Mouse (Mus musculus) liver, adult 2 months (tissue): Measurements from ENCODE around the gene Vps13d. TPM values are rescaled to one million over a fixed set of nuclear protein-coding genes. Genes with fewer than 3 reads are reported as not detected.

ENCODE experiments used
- DNase-seq: peaks from one replicate; pipeline ENCODE4 v3.0.0-alpha.2; 2011; ENCODE audit warnings: low read depth, low spot score; ENCODE audit errors: extremely low read depth
- H3K27ac ChIP-seq: fragments of 200-500 bp; replicated peaks from 2 replicates; pipeline ENCODE4 v1.5.1; 2012; ENCODE audit warnings: low read depth, mild to moderate bottlenecking, control low read depth, inconsistent platforms, low read length; ENCODE audit not compliant: insufficient read depth
- H3K27me3 ChIP-seq: fragments of 200-500 bp; 2 replicates; pipeline ENCODE4 v1.6.1; 2012; ENCODE audit warnings: mild to moderate bottlenecking, moderate library complexity, low read length, inconsistent platforms; ENCODE audit not compliant: control insufficient read depth, insufficient read depth
- H3K36me3 ChIP-seq: fragments of 200-500 bp; 2 replicates; pipeline ENCODE4 v1.6.1; 2012; ENCODE audit warnings: low read length, inconsistent platforms; ENCODE audit not compliant: control insufficient read depth, insufficient read depth
- H3K4me1 ChIP-seq: fragments of 200-500 bp; 2 replicates; pipeline ENCODE4 v1.6.1; 2011; ENCODE audit warnings: low read length; ENCODE audit not compliant: control insufficient read depth, insufficient read depth
- H3K4me3 ChIP-seq: fragments of 200-500 bp; 2 replicates; pipeline ENCODE4 v1.5.1; 2011; ENCODE audit warnings: low read depth, mild to moderate bottlenecking, control low read depth, low read length, moderate library complexity; ENCODE audit not compliant: insufficient read depth
- H3K79me2 ChIP-seq: fragments of 200-500 bp; 2 replicates; pipeline ENCODE4 v1.6.1; 2012; ENCODE audit warnings: inconsistent platforms, mild to moderate bottlenecking, low read length, moderate library complexity; ENCODE audit not compliant: control insufficient read depth, insufficient read depth
- H3K9ac ChIP-seq: fragments of 200-500 bp; 2 replicates; pipeline ENCODE4 v1.6.1; 2012; ENCODE audit warnings: low read depth, mild to moderate bottlenecking, control low read depth, inconsistent platforms, low read length
- CTCF ChIP-seq: fragments of 200-500 bp; IDR thresholded peaks from 2 replicates; pipeline ENCODE4 v1.5.1; 2011; ENCODE audit warnings: low read depth, low read length, control low read depth
- POLR2A ChIP-seq: fragments of 200-500 bp; IDR thresholded peaks from 2 replicates; pipeline ENCODE4 v1.6.1; 2011; ENCODE audit warnings: low read length, control low read depth; ENCODE audit not compliant: insufficient read depth; ENCODE audit errors: extremely low read depth
- WGBS: fragments of 180-500 bp; shearing (Covaris S2); methylation state at CpG from one replicate; pipeline ENCODE4 v1.1.7; 2018; 5-methylcytosine and 5-hydroxymethylcytosine counted together
- polyA plus RNA-seq: library from polyadenylated mRNA; depleted of rRNA; stranded (reverse); fragments of >200 nt; gene quantifications from 2 replicates; pipeline ENCODE4 v1.2.3, GENCODE M21; 2012
- total RNA-seq: library from RNA; depleted of rRNA; stranded (reverse); fragments of >200 nt; gene quantifications from 2 replicates; pipeline ENCODE4 v1.2.3, GENCODE M21; 2014

Gene Vps13d
- total and polyA plus RNA-seq, 2 experiments = 11.6 to 32.4 TPM

DNA sequence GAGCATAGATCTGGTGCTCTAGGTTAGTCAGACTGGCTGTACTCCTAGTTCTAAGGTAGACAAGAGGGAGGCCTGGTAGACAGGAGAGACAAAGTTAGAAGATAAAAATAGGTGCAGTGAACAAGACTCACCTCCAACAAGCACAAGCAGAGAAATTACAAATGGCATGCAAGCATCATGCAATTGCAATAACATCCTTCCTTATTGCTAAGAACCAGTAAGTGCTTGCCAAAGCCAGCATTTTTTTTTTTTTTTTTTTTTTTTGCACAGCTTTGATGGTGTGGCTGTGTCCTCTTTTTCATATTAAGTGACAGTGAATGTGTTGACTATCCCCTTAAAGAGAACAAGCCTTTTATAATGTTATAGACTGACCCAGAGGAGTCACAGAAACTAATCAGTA, 91.2 kb downstream of the Vps13d start:
- no peak overlapping the region for H3K27ac ChIP-seq
- no peak for DNase-seq
- TF ChIP-seq POLR2A (no peak), CTCF (no peak)
- H3K27me3 ChIP-seq = no peaks in the 10 kb centered on the region
- H3K4me1 ChIP-seq = no peaks in the 10 kb centered on the region
- peaks cover 3% of the 10 kb centered on the region; the same call in 1 of the 2 replicates for H3K79me2 ChIP-seq
- peaks cover 92% of the 10 kb centered on the region for H3K36me3 ChIP-seq
- no peak overlapping the region for H3K4me3 ChIP-seq
- no peak overlapping the region for H3K9ac ChIP-seq

DNA sequence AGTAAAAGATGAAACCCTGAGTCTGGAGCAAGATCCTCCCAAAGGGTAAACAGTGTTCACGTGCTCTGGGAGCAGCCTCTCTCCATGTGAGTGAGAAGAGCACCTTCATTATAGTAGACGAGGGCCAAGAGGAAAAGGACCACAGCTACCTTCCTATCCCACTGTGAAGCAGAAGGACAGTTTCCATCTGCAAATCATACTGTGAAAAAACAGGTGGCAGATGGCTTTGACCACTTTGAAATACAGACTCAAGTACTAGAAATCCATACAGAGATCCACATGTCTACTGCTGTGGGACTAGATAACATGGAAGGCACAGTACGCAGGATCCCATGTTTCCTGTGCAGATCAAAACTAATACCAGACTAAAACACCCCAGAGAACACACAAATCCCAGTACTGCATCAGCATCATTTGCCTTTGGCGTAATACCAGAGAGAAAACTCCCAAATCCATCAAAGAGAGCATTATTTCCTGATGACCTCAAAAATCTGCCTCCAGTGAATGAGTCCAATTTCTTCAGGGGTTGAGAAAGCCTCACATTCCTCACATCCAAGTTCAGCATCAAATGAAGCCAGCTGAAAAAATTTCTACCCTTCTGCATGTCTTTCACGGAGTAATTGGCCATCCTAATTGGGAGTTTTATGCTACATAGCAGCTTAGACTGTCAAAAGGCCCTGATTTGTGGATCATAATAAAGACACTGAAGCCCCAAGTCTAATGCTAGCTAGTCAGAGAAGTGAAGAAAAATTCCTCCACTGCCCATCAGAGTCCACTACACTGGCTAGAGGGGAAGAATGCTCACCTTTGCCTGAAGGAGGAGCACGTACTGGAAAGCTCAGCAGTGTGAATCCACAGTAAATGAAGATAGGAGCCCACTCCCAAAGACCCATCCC, 92.7 kb downstream of the Vps13d start:
- Histone ChIP-seq H3K36me3 (peaks cover 90% of the 10 kb centered on the region), H3K27ac (no peak overlapping the region), H3K9ac (no peak overlapping the region), H3K4me3 (no peak overlapping the region), H3K4me1 (no peaks in the 10 kb centered on the region; the same call in 1 of the 2 replicates), H3K27me3 (no peaks in the 10 kb centered on the region), H3K79me2 (peaks cover 3% of the 10 kb centered on the region; the same call in 1 of the 2 replicates)
- WGBS = 88% methylated on average over 6 of the region's 6 CpGs
- TF ChIP-seq POLR2A (no peak), CTCF (no peak)
- no peak for DNase-seq

DNA sequence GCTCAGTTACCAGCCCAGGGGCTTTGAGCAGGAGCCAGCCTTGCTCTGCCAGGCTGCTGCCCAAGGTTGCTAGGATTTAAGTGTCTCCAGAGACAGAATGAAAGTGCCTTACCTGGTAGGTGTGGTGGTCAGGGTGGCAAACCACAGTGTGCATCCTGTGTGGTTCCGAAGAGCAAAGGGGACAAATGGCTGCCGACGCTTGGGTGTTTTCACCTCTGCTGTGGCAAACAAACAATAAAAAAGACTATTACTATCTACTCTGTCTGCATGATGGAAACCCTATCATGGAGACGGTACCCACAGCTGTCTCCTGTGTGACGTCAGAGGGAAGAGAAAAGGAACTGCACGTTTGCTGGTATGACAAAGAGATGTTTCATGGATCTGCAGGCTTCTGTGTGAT, 95.0 kb downstream of the Vps13d start:
- H3K9ac ChIP-seq = no peak overlapping the region
- 94% methylated on average over 6 of the region's 6 CpGs for WGBS
- H3K27ac ChIP-seq = no peak overlapping the region
- no peak overlapping the region for H3K4me3 ChIP-seq
- H3K79me2 ChIP-seq = 0 out of 2 replicates have a peak, but pooled peaks cover 3% of the 10 kb centered on the region
- no peaks in the 10 kb centered on the region; the same call in 1 of the 2 replicates for H3K4me1 ChIP-seq
- no peak for TF ChIP-seq POLR2A
- no peak for TF ChIP-seq CTCF
- no peak for DNase-seq
- H3K27me3 ChIP-seq = no peaks in the 10 kb centered on the region
- H3K36me3 ChIP-seq = peaks cover 90% of the 10 kb centered on the region

DNA sequence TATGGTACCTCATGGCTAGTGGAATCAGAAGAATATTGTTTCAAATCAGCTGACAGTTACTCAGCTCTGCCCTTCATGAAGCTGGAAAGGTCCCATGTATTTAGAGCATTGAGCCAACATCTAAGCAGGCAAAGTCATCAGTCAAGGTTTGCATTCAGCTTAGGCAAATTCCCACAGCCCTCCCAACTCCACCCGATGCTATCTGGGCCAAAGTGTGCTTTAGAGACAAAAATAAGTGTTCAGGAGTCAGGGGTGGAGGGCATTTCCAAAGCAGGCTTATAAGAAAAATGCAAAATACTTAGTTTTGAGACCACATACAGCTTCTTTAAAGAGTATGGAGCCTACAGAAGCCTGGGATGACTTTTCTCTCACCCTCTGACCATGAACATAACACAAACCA, 95.5 kb downstream of the Vps13d start:
- TF ChIP-seq POLR2A (no peak), CTCF (no peak)
- Histone ChIP-seq H3K9ac (no peak overlapping the region), H3K27me3 (no peaks in the 10 kb centered on the region), H3K4me3 (no peak overlapping the region), H3K27ac (no peak overlapping the region), H3K36me3 (peaks cover 90% of the 10 kb centered on the region), H3K79me2 (0 out of 2 replicates have a peak, but pooled peaks cover 3% of the 10 kb centered on the region), H3K4me1 (no peaks in the 10 kb centered on the region; the same call in 1 of the 2 replicates)
- no peak for DNase-seq
- 71% methylated on average over 1 of the region's 1 CpGs for WGBS

- H3K79me2 ChIP-seq = 0 out of 2 replicates have a peak, but pooled peaks cover 3% of the 10 kb centered on the region
- H3K27ac ChIP-seq = no peak overlapping the region
- H3K4me1 ChIP-seq = no peaks in the 10 kb centered on the region; the same call in 1 of the 2 replicates
- H3K36me3 ChIP-seq = peaks cover 91% of the 10 kb centered on the region
- DNase-seq = no peak
- no peaks in the 10 kb centered on the region for H3K27me3 ChIP-seq
- H3K9ac ChIP-seq = no peak overlapping the region
- no peak overlapping the region for H3K4me3 ChIP-seq
- no peak for TF ChIP-seq CTCF
- TF ChIP-seq POLR2A = no peak
- 88% methylated on average over 3 of the region's 3 CpGs for WGBS
Measured at GRCm38 (mm10) chr4:145097974-145098373, 96.8 kb downstream of the Vps13d start.

- no peak for TF ChIP-seq POLR2A
- TF ChIP-seq CTCF = no peak
- DNase-seq = no peak
- 86% methylated on average over 5 of the region's 5 CpGs for WGBS
- H3K9ac ChIP-seq = no peak overlapping the region
- H3K27me3 ChIP-seq = no peaks in the 10 kb centered on the region
- H3K4me1 ChIP-seq = no peaks in the 10 kb centered on the region; the same call in 1 of the 2 replicates
- H3K36me3 ChIP-seq = peaks cover 87% of the 10 kb centered on the region
- no peak overlapping the region for H3K4me3 ChIP-seq
- 0 out of 2 replicates have a peak, but pooled peaks cover 3% of the 10 kb centered on the region for H3K79me2 ChIP-seq
- no peak overlapping the region for H3K27ac ChIP-seq
Measured at GRCm38 (mm10) chr4:145096481-145097039, 98.2 kb downstream of the Vps13d start.
